Mouse (Mus musculus) embryonic fibroblast, embryonic 13.5 days (primary cell): ENCODE data around the gene Gprasp2.

Source experiments
- CTCF ChIP-seq: IDR thresholded peaks from 2 replicates; pipeline ENCODE4 v1.5.1; 2011; ENCODE audit warnings: mild to moderate bottlenecking, control low read depth, low read length, moderate library complexity, borderline replicate concordance; ENCODE audit not compliant: insufficient read depth
- POLR2A ChIP-seq: IDR thresholded peaks from 2 replicates; pipeline ENCODE4 v1.6.1; 2011; ENCODE audit warnings: low read depth, mild to moderate bottlenecking, control low read depth, low read length, moderate library complexity

DNA sequence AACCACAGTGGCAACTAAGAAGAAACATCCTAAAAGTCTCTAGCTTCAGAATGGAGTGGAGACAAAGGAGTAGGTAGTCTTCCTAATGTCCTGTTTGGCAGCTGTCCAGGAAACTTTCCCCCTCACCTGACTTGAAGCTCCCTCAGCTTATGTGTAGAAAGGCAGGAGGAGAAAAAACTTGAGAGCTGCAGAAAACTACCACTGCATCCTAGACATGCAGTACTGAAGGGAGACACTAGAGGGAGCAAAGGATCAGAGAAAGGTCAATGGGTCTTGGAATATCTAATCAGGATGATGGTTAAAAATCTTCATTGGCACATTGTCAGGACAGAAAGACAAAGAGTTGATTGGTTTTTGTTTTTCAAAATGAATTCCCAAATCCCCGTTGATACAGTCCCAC, 33.1 kb upstream of the Gprasp2 start:
- TF ChIP-seq CTCF (no peak), POLR2A (no peak)
